Mouse (Mus musculus) adrenal gland, postnatal 36 days (tissue): ENCODE results near the gene Tubgcp3. TPM values are rescaled to one million over a fixed set of nuclear protein-coding genes. Genes with fewer than 3 reads are reported as not detected.

Experiments used
- microRNA-seq: library from miRNA; unstranded; fragments of <30 nt; microRNA quantifications from one replicate; pipeline ENCODE4 v1.2.0, GENCODE M21; 2021
- total RNA-seq, 2 experiments: library from RNA; stranded (reverse); gene quantifications; 2 replicates each; pipeline ENCODE4 v1.2.3; 2021

Tubgcp3 gene
- total RNA-seq, 2 experiments from 2014 or later, result 29.6 to 29.8 TPM

Small RNAs within 50 kb of the gene (microRNA-seq; reads per million reads assigned to microRNA genes)
- gene Gm26483, result not detected

Other genes starting within 250 kb of the Tubgcp3 start
- gene Spaca7, start 99.2 kb downstream of the Tubgcp3 start, total RNA-seq, result not detected
- gene Atp11a, start 84.8 kb upstream of the Tubgcp3 start, total RNA-seq, result 100 to 1,000 TPM; 121 to 149 TPM
- gene Mcf2l, start 201.6 kb upstream of the Tubgcp3 start, total RNA-seq, result 10 to 100 TPM; 13.1 to 36.9 TPM